Mouse (Mus musculus) megakaryocyte, embryonic 14.5 days (primary cell): ENCODE measurements at regions not wholly inside any gene's neighbourhood (a gene's known extent, or its start where the extent isn't known, plus 50 kb on each side); places are given as distances from the start of the nearest gene placed in this dataset.

ENCODE experiments used
- FLI1 ChIP-seq: IDR thresholded peaks from 2 replicates; pipeline ENCODE4 v1.6.1; 2012; ENCODE audit warnings: low read length, inconsistent platforms, mixed read lengths
- GATA1 ChIP-seq: IDR thresholded peaks from 3 replicates; pipeline ENCODE4 v1.6.1; 2012; ENCODE audit warnings: mixed read lengths, low read length, inconsistent platforms, borderline replicate concordance

- TF ChIP-seq GATA1 (no peak), FLI1 (no peak)
Measured at GRCm38 (mm10) chr12:12484921-12485680, 223.2 kb downstream of the Fam49a start.
